Comparison of ENCODE assay signal across 8 mouse cellular contexts in genomic region chr11:106500393-106501307, GRCm38 (mm10). TPM values are rescaled to one million over a fixed set of nuclear protein-coding genes. Genes with fewer than 3 reads are reported as not detected.
DNase-seq lines count a peak whose midpoint lies in the region; ATAC-seq and TF ChIP-seq lines count a peak whose summit lies in the region.

No protein-coding gene starts in this region.

- in situ Hi-C loops in ES-E14 (cut with MboI; ENCODE audit: low sequenced_read_pairs in 2 of 2, unreplicated experiment in 2 of 2) = loop anchor here in 1 of 2 experiments (25.0 kb wide), 1 partner anchor 237 kb away; no protein-coding TSS in a partner anchor

- H3K27ac ChIP-seq in ES-E14 (ENCODE audit: insufficient read depth, low read depth, low read length, poor library complexity, severe bottlenecking) = peak overlapping the region; percentile 97
- H3K27ac ChIP-seq in forebrain, embryonic 15.5 days (replicated peaks) = peak overlapping the region; percentile 96

- intact Hi-C loops in heart, postnatal 25 days (cut with DNase I) = loop anchor here (5.0 kb wide), 1 partner anchor 112 kb away; the partner anchor contains the start of gene Tex2

- peak overlapping the region; percentile 71 for H3K4me2 ChIP-seq in forebrain, embryonic 15.5 days (replicated peaks)

- no peak for TF ChIP-seq CTCF in lung, adult 2 months (IDR thresholded peaks at IDR 0.05; ENCODE audit: insufficient read depth, low read length)

- ATAC-seq in forebrain, embryonic 15.5 days (replicated peaks) = peak; percentile 99
- peak; percentile 98 for ATAC-seq in neutrophil, adult 5-6 weeks (ENCODE audit: extremely low read depth, insufficient number of reproducible peaks, low FRiP score, poor library complexity, severe bottlenecking)

- H3K27me3 ChIP-seq in forebrain, embryonic 15.5 days = no peaks in the 10 kb centered on the region

- H3K4me1 ChIP-seq in ES-E14 (ENCODE audit: control insufficient read depth in 2 of 2, insufficient read depth in 2 of 2, low read length in 2 of 2, poor library complexity in 1 of 2) = peaks cover 2 to 10% of the 10 kb centered on the region in 2 experiments; a peak in 3 of 4 replicates
- H3K4me1 ChIP-seq in forebrain, embryonic 15.5 days = peaks cover 15% of the 10 kb centered on the region
- H3K4me1 ChIP-seq in lung, adult 2 months (ENCODE audit: control insufficient read depth, insufficient read depth, low read length) = no peaks in the 10 kb centered on the region; the same call in 1 of the 2 replicates

- peak overlapping the region; percentile 100 for H3K9ac ChIP-seq in ES-E14 (ENCODE audit: insufficient read depth, low read depth, low read length, poor library complexity, severe bottlenecking)
- H3K9ac ChIP-seq in forebrain, embryonic 15.5 days (replicated peaks) = peak overlapping the region; percentile 97

- TF ChIP-seq POLR2A in lung, adult 2 months (IDR thresholded peaks at IDR 0.05; ENCODE audit: borderline replicate concordance, extremely low read depth, low read depth, low read length) = peak; percentile 100

- WGBS in forebrain, embryonic 15.5 days = under 1% methylated on average over 53 of the region's 55 CpGs
- under 1% methylated on average over 52 of the region's 55 CpGs for WGBS in lung, adult 2 months

- DNase-seq in ES-E14 (ENCODE audit: low read depth, low spot score) = peak; percentile 94
- DNase-seq in cerebellum, adult 11-12 months = peak; percentile 97
- DNase-seq in heart, postnatal 25 days (ENCODE audit: low spot score) = peak; percentile 94
- peak; percentile 92 to 99 for DNase-seq in layer of hippocampus, adult 18-20 months (ENCODE audit: low spot score in 2 of 2)
- DNase-seq in lung, adult 2 months = peak; percentile 90
- peak; percentile 85 to 94 for DNase-seq in thymus, adult 18-20 months

- H3K4me3 ChIP-seq in ES-E14 (ENCODE audit: insufficient read depth in 1 of 2, low read depth in 1 of 2, low read length in 2 of 2, poor library complexity in 1 of 2, severe bottlenecking in 1 of 2) = peak overlapping the region; percentile 75 to 99
- peak overlapping the region; percentile 84 for H3K4me3 ChIP-seq in forebrain, embryonic 15.5 days
- peak overlapping the region; percentile 97 for H3K4me3 ChIP-seq in lung, adult 2 months (replicated peaks; ENCODE audit: extremely low read depth, low read depth, low read length)

- no peaks in the 10 kb centered on the region for H3K9me3 ChIP-seq in ES-E14 (ENCODE audit: control insufficient read depth, insufficient read depth, low read depth, low read length)
- H3K9me3 ChIP-seq in forebrain, embryonic 15.5 days = no peaks in the 10 kb centered on the region

- H3K36me3 ChIP-seq in ES-E14 (ENCODE audit: control insufficient read depth, insufficient read depth, low read length, poor library complexity, severe bottlenecking) = peaks cover 6% of the 10 kb centered on the region
- H3K36me3 ChIP-seq in forebrain, embryonic 15.5 days = no peaks in the 10 kb centered on the region

TF ChIP-seq in ES-E14, 5 proteins besides CTCF, POLR2A, EP300 and RAD21:
- no peak for TF ChIP-seq MAFK (IDR thresholded peaks at IDR 0.05; ENCODE audit: insufficient read depth, low read depth, low read length)
- peak; percentile 60; the same call in 1 of the 2 replicates for TF ChIP-seq HCFC1 (IDR thresholded peaks at IDR 0.05; ENCODE audit: borderline replicate concordance, insufficient read depth, low read length)
- TF ChIP-seq CHD2 (IDR thresholded peaks at IDR 0.05; ENCODE audit: low read depth, low read length) = peak; percentile 79; the same call in 1 of the 2 replicates
- TF ChIP-seq ZC3H11A (IDR thresholded peaks at IDR 0.05; ENCODE audit: borderline replicate concordance, low read depth, low read length) = no peak
- TF ChIP-seq ZNF384 (IDR thresholded peaks at IDR 0.05; ENCODE audit: low read depth, low read length) = no peak

RNA-seq across cellular contexts. Expression of gene Ern1, which starts 13.0 kb away (rescaled TPM):
- total RNA-seq in ES-E14 (2012; rRNA removed) = 7.4 and 10.4 TPM in 2 replicates
- 5.5 and 6.9 TPM in 2 replicates for polyA plus RNA-seq in forebrain, embryonic 15.5 days (2015; fragmentation: Nextera tagmentation; extraction: Ambion mirVana)
- total RNA-seq in heart, postnatal 25 days (2021) = 10 to 100 TPM; 10.0 to 10.2 TPM
- total RNA-seq in layer of hippocampus, adult 18-20 months (2021) = 1 to 10 TPM; 10.0 TPM
- 23.0 and 28.7 TPM in 2 replicates for polyA plus RNA-seq in lung, adult 2 months (2012; rRNA removed)
- total RNA-seq in neutrophil, adult 5-6 weeks (2017) = 18.6 and 23.6 TPM in 2 replicates

Comparison
In these comparisons a context has a peak if more than half of its experiments do, and no peak if none do; other contexts are left out.
1. Peak in every context shown above with its lines: DNase-seq, ATAC-seq, H3K4me3 ChIP-seq and H3K27ac ChIP-seq.